Mouse (Mus musculus) adrenal gland, adult 8-10 months (tissue): ENCODE measurements around the gene Hes5. TPM values are rescaled to one million over a fixed set of nuclear protein-coding genes. Genes with fewer than 3 reads are reported as not detected.

Experiments used
- DNase-seq: peaks from one replicate; pipeline ENCODE4 v3.0.0; 2022
- total RNA-seq, 4 experiments: library from RNA; stranded (reverse); gene quantifications; 2 replicates each; pipeline ENCODE4 v1.2.4; 2022

Gene Hes5
- total RNA-seq, 4 experiments from 2014 or later, result not detected

DNA sequence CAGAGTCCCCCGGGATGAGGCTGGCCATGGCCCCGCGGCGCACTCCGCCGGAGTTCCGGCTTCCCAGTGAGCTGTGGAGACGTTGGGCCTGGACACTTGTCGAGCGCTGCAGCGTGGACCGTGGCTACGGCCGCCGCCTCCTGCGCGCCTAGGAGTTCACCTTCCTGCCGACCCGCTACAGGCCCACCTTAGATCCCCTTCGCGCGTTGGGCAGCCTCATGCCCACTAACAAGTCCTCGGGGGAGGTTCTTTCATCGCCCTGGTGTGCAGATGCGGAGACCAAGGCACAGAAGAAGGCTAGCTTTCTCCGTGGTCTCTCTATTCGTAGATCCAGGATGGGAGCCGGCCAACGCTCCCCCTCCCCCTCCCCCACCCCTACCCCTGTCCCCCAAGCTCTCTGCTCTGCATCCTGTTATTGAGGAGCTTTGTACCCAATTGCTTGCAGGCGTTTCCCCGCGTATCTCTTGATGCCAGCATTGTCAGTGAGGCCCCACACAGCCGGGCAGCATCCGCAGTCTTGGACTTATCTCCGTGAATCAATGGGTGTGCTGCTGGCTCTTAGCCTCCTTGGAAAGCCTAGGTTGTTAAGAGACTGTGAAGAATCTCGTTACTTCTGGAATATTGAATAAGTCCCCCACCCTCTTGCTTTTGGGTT lies 4.0 kb downstream of the Hes5 start:
- DNase-seq, result no peak

DNA sequence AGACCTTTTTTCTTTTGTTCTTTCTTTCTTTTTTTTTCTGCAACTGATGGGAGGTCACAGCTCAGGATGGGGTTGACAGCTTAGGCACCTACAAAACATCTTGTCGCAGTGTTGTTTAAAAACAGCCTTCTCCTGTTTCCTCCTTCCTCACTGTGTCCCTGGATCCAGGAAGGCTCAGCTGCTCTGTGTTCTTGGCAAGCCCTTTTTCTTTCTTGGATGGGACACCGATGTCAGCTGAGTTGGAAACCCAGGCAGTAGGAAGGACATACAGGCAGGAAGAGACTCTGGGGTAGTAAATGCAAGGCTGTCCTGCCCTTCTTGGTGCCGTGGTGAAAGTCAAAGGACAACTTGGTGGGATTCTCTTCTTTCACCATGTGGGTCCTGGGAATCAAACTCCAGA lies 5.1 kb downstream of the Hes5 start:
- DNase-seq, result no peak

DNA sequence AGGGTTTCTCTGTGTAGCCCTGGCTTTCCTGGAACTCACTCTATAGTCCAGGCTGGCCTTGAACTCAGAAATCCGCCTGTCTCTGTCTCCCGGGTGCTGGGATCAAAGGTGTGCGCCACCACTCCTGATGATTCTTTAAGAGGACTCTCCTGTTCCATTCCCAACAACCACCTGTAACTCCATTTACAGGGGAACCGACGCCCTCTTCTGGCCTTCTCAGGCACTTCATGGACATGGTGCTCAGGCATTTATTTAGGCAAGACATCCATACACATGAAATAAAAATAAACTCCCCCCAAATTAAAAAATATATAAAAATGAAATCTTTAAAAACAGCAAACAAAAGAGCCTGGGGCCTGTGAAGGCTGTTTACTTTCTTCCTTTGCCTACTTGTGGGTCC lies 6.5 kb downstream of the Hes5 start:
- DNase-seq, result no peak

- no peak for DNase-seq
Measured at GRCm38 (mm10) chr4:154972546-154972945, 11.8 kb downstream of the Hes5 start.

- DNase-seq, result no peak
Measured at GRCm38 (mm10) chr4:154974163-154974611, 13.5 kb downstream of the Hes5 start.

DNA sequence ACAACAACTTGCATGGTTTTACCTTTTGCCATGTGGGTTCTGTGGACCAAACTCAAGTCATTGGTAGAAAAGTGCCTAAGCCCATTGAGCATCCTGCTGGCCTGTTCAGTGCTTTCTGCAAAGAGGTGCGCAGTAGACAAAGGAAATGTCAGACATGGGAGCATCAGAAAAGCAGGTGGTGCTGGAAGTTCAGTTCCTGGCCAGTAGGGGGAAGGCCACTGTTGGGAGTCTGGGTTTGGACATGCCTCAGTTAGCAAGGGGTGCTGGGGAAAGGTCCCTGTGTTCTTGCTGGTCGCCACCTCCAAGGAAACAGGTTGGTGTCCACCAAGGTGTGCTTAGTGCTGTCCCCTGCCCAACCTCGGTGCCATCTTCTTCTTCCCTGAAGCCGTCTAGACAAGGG lies 19.4 kb downstream of the Hes5 start:
- DNase-seq, result no peak

GRCm38 (mm10) chr4:154981076-154981475 lies 20.4 kb downstream of the Hes5 start:
- no peak for DNase-seq

- no peak for DNase-seq
Measured at GRCm38 (mm10) chr4:154981530-154981929, 20.8 kb downstream of the Hes5 start.

GRCm38 (mm10) chr4:154982247-154983120 lies 21.8 kb downstream of the Hes5 start:
- DNase-seq, result peak; percentile 83

DNA sequence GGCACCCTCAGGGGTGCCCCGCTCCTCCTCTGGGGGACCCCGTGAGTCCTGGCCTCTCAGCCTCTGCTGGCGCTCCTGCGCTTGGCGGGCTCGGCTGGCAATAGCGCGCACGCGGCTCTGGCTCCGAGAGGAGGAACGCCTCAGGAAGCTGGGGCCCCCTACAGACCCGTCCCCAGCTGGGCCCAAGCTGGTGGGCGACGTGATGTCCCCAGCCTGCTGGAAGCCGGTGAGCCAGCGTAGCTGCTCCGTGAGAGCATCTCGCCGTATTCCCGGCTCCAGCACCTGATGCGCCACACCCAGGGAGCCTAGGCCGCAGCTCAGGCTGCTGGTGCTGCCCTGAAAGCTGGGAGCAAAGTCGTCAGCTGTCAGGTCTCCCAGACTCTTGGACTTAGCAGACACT lies 23.0 kb downstream of the Hes5 start:
- no peak for DNase-seq

DNA sequence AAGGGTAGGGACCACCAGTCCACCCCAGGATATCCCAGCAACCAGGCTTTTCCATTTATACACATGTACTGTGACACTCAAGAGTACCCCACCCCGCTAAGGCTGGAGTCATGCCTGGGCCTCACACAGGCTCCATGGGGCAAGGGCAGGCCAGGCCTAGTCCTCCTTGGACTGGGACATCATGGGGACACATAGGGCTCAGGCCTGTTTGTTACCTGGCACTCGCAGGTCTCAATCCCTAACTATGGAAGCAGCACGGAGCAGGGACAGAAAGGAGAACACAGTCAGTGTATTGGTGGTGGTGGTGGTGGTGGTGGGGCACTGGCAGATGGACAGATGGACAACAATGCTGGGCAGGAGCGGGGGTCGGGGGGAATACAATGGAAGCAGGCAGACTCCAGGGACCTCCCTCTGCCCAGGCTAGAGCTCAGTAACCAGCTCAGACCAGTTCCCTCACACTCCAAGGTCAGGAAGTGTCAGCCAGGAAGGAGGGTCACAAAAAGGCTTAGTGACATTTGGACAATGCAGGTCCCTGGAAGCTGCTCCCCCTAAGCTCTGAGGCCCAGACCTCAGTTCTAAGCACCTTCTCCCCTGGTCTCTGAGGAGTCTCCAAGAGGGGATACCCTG lies 24.5 kb downstream of the Hes5 start:
- DNase-seq, result no peak

GRCm38 (mm10) chr4:154986096-154986495 lies 25.4 kb downstream of the Hes5 start:
- peak; percentile 52 for DNase-seq

GRCm38 (mm10) chr4:154986750-154987149 lies 26.0 kb downstream of the Hes5 start:
- DNase-seq, result no peak

DNA sequence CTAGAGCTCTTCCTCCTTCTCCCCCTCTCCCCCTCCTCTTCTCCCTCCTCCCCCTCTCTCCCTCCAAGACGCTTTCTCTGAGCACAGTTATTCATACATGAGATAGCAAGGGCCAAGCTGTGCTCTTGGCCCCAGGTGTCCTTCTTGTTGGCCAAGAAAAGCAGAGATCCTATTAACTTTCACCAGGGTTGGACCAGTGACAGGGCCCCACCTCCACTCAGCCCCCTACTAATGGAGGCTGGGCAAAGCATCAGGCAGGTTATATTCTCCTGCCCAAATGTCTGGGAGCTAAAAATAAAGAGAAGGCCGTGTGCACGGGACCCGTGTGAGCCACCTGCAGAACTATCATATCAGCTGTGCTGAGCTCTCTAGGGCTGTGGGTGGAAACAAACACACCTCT lies 34.2 kb downstream of the Hes5 start:
- no peak for DNase-seq

DNA sequence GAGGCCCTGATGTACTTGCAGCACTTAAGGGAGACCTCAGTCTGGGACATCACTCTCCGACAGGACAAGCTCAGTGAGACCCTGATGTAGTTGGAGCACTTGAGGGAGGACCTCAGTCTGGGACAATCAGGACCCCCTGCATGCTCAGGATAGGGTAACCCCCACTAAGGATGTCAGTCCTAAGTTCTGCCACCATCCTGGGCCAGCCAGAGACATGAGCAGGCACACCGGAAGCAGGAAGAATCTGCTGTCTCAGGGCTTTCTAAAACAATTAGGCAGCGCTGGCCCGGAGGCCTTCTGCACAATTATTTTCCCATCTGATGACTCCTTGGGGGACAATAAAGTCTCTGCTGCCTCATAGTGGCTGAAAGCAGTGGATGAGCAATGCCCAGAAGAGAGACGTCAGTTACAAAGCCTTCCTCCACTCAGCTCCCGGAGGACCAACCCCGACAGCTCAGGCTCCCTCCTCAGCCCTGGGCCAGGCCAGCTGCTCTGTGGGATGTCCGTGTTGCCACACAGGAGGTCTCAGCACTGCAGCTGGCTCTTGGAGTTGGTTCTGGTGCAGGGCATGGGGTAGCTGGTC lies 35.9 kb downstream of the Hes5 start:
- no peak for DNase-seq

- DNase-seq, result no peak
Measured at GRCm38 (mm10) chr4:154999379-154999778, 38.7 kb downstream of the Hes5 start.

DNA sequence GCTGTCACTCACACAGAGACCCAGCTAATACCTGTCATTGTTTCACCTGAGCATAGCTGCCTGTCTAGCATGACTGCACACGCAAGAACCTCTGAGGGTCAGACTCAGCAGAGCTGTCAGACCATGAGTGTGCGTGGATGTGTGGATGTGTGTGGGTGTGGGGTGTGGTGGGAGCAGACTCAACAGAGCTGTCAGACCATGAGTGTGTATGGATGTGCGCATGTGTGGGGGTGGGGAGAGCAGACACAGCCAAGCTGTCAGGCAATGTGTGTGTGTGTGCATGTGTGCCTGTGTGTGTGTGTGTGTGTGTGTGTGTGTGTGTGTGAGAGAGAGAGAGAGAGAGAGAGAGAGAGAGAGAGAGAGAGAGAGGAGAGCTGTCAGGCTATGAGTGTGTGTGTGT lies 44.6 kb downstream of the Hes5 start:
- no peak for DNase-seq

DNA sequence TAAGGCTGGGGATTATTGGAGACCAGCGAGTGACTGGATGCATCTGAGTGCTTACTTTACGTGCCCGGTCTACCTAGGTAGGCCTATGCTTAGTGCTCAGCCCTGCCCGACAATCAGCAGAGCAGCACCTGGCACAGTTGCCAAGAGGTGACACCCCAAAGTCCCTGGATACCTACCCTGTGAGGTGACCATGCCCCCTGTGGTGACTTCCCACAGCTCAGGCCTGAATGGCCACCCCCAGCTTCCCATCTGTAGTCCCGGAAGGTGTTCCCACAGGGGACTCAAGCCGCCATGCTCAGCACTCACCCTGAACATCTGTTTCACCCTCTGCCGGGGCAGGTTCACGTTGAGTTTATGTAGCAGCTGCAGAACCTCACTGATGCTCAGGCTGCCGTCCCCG lies 45.6 kb downstream of the Hes5 start:
- no peak for DNase-seq

DNA sequence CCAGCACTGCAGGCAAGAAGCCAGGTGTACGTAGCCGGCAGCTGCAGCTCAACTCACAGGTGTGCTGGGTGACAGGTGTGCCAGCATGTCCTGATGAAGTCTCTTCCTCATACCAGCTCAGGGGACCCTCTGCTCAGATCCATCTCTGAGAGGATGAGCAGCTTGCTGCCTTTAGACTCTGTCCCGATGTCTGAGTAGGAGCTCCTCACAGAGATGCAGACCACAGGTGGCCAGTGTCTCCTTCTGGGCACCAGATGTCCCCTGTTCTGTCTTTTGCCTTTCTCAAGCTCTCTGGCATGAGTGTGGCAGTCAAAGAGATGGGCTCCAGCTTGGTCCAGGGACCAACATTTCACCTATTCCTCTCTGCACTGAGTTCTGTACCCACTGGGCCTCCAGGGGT lies 46.9 kb downstream of the Hes5 start:
- no peak for DNase-seq

GRCm38 (mm10) chr4:155008075-155008474 lies 47.4 kb downstream of the Hes5 start:
- no peak for DNase-seq

DNA sequence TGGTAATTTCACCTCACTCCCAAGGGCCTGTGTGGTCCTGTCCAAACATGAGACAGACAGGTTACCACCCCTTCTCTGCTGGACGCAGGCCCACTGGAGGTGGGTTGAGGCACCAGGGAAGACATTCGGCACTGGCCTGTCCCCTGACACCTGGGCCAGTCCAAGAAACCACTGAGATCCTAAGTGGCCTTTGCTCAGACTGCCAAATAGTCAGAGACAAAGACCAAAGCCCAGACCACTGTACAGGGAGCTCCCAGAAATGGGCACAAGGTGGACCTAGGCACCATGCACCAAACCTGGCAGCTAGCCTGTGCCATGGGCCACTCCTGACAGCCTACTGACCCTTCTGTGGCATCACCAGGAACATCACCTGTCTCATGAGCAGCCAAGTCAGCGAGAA lies 48.5 kb downstream of the Hes5 start:
- no peak for DNase-seq

- DNase-seq, result peak; percentile 11
Measured at GRCm38 (mm10) chr4:155010870-155011269, 50.1 kb downstream of the Hes5 start.
